Mouse (Mus musculus) limb, embryonic 15.5 days (tissue): ENCODE measurements around the gene Cadm4. TPM values are rescaled to one million over a fixed set of nuclear protein-coding genes. Genes with fewer than 3 reads are reported as not detected.

Experiments
- ATAC-seq: fragments of 200-750 bp; cut with Nextera tagmentation; 2 replicates; pipeline ENCODE4 v1.8.0; 2017; ENCODE audit warnings: low read depth, moderate TSS enrichment; ENCODE audit not compliant: insufficient number of reproducible peaks, low FRiP score, low TSS enrichment
- H3K27ac ChIP-seq: fragments of 300-500 bp; sonication (generic); 2 replicates; pipeline ENCODE4 v1.5.1; 2015; ENCODE audit warnings: moderate library complexity, mild to moderate bottlenecking, inconsistent platforms
- H3K27me3 ChIP-seq: fragments of 300-500 bp; sonication (generic); 2 replicates; pipeline ENCODE4 v1.6.1; 2015; ENCODE audit warnings: inconsistent platforms
- H3K36me3 ChIP-seq: fragments of 300-500 bp; sonication (generic); 2 replicates; pipeline ENCODE4 v1.6.1; 2015; ENCODE audit warnings: inconsistent platforms
- H3K4me1 ChIP-seq: fragments of 300-500 bp; sonication (generic); 2 replicates; pipeline ENCODE4 v1.6.1; 2015; ENCODE audit warnings: inconsistent platforms
- H3K4me2 ChIP-seq: fragments of 300-500 bp; sonication (generic); 2 replicates; pipeline ENCODE4 v1.6.1; 2015; ENCODE audit warnings: mild to moderate bottlenecking, inconsistent platforms
- H3K4me3 ChIP-seq: fragments of 300-500 bp; sonication (generic); 2 replicates; pipeline ENCODE4 v1.5.1; 2015; ENCODE audit warnings: mild to moderate bottlenecking, inconsistent platforms
- H3K9ac ChIP-seq: fragments of 300-500 bp; sonication (generic); 2 replicates; pipeline ENCODE4 v1.6.1; 2015; ENCODE audit warnings: inconsistent platforms
- H3K9me3 ChIP-seq: fragments of 300-500 bp; sonication (generic); 2 replicates; pipeline ENCODE4 v1.6.1; 2016; ENCODE audit warnings: inconsistent platforms
- WGBS: fragments of 180-500 bp; shearing (Covaris S2); methylation state at CpG from one replicate; pipeline ENCODE4 v1.1.7; 2015; 5-methylcytosine and 5-hydroxymethylcytosine counted together
- polyA plus RNA-seq: library from polyadenylated mRNA; unstranded; fragments of >200 nt; fragmentation: Nextera tagmentation; extraction: Ambion mirVana; gene quantifications from 2 replicates; pipeline ENCODE4 v1.2.1, GENCODE M21; 2015

Gene Cadm4
- polyA plus RNA-seq, 1 experiment from 2014 or later = 6.3 TPM

- Histone ChIP-seq H3K9ac (no peak overlapping the region), H3K4me1 (no peaks in the 10 kb centered on the region), H3K27ac (no peak overlapping the region), H3K27me3 (no peaks in the 10 kb centered on the region), H3K9me3 (no peaks in the 10 kb centered on the region; the same call in 1 of the 2 replicates), H3K4me2 (no peak overlapping the region), H3K4me3 (no peak overlapping the region), H3K36me3 (no peaks in the 10 kb centered on the region)
- 94% methylated on average over 7 of the region's 7 CpGs for WGBS
- ATAC-seq = no peak
Measured at GRCm38 (mm10) chr7:24470356-24470755, 11.5 kb upstream of the Cadm4 start.

DNA sequence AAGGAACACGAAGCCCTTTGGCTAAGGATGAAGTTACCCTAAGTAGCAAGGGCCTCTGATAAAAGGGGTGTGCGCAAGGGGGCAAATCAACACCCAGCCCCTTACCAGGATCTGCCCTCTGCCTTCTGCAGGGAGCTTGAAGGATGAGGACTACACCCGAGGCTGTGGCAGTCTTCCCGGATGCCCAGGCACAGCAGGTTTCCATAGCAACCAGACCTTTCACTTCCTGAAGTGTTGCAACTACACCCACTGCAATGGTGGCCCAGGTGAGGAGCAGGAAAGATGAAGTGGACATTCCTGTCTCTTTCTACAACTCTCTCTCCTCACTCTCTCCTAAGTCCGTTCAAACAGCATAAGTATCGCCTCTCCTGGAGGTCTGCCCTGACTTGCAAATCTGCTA, 9.4 kb upstream of the Cadm4 start:
- no peak overlapping the region for H3K27ac ChIP-seq
- H3K27me3 ChIP-seq = no peaks in the 10 kb centered on the region
- H3K4me3 ChIP-seq = no peak overlapping the region
- H3K9ac ChIP-seq = no peak overlapping the region
- no peaks in the 10 kb centered on the region; the same call in 1 of the 2 replicates for H3K9me3 ChIP-seq
- no peaks in the 10 kb centered on the region for H3K4me1 ChIP-seq
- H3K4me2 ChIP-seq = no peak overlapping the region
- no peak for ATAC-seq
- 78% methylated on average over 6 of the region's 6 CpGs for WGBS
- H3K36me3 ChIP-seq = no peaks in the 10 kb centered on the region

GRCm38 (mm10) chr7:24472937-24473336, 8.9 kb upstream of the Cadm4 start:
- Histone ChIP-seq H3K9ac (no peak overlapping the region), H3K4me3 (no peak overlapping the region), H3K4me2 (no peak overlapping the region), H3K27me3 (no peaks in the 10 kb centered on the region), H3K9me3 (no peaks in the 10 kb centered on the region; the same call in 1 of the 2 replicates), H3K36me3 (no peaks in the 10 kb centered on the region), H3K27ac (no peak overlapping the region), H3K4me1 (no peaks in the 10 kb centered on the region)
- 73% methylated on average over 7 of the region's 7 CpGs for WGBS
- ATAC-seq = no peak

DNA sequence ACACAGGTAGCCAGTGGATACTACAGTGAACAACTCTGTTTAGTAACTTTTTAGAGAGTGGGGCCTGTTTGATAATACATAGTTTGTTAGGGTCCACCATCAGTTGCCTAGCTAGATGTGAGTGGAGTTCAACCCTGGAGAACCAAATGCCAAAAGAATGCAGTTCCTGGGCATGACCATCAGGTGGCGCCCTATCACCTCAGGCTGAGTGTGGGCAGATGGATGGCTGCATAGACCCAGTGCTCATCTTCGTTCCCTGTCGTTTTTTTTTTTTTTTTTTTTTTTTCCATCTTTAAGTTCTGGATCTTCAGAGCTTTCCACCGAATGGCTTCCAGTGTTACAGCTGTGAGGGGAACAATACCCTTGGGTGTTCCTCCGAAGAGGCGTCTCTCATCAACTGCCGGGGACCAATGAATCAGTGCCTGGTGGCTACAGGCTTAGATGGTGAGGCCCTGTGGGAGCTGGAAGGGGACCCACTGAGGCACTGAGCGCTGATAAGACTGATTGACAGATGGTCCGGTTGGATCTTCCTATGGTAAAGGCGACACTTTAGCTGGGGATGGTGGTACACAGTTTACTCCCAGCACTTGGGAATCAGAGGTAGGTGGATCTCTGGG, 7.8 kb upstream of the Cadm4 start:
- Histone ChIP-seq H3K9ac (no peak overlapping the region), H3K4me3 (no peak overlapping the region), H3K9me3 (no peaks in the 10 kb centered on the region; the same call in 1 of the 2 replicates), H3K4me1 (no peaks in the 10 kb centered on the region), H3K27me3 (no peaks in the 10 kb centered on the region), H3K4me2 (no peak overlapping the region), H3K36me3 (no peaks in the 10 kb centered on the region), H3K27ac (no peak overlapping the region)
- 0 out of 2 replicates have a peak, but pooled peaks have one; percentile 11 for ATAC-seq
- 55% methylated on average over 10 of the region's 10 CpGs for WGBS

GRCm38 (mm10) chr7:24474811-24475506, 6.9 kb upstream of the Cadm4 start:
- no peaks in the 10 kb centered on the region for H3K27me3 ChIP-seq
- WGBS = 36% methylated on average over 21 of the region's 21 CpGs
- H3K36me3 ChIP-seq = no peaks in the 10 kb centered on the region
- ATAC-seq = no peak
- H3K9ac ChIP-seq = no peak overlapping the region
- H3K4me1 ChIP-seq = no peaks in the 10 kb centered on the region
- no peak overlapping the region for H3K27ac ChIP-seq
- no peak overlapping the region for H3K4me2 ChIP-seq
- H3K4me3 ChIP-seq = no peak overlapping the region
- no peaks in the 10 kb centered on the region; the same call in 1 of the 2 replicates for H3K9me3 ChIP-seq

- Histone ChIP-seq H3K4me1 (peaks cover 6% of the 10 kb centered on the region), H3K4me2 (no peak overlapping the region), H3K4me3 (no peak overlapping the region), H3K27me3 (peaks cover 12% of the 10 kb centered on the region; the same call in 1 of the 2 replicates), H3K36me3 (no peaks in the 10 kb centered on the region), H3K9ac (no peak overlapping the region), H3K9me3 (no peaks in the 10 kb centered on the region), H3K27ac (no peak overlapping the region)
- ATAC-seq = no peak
- 77% methylated on average over 8 of the region's 8 CpGs for WGBS
Measured at GRCm38 (mm10) chr7:24476338-24476737, 5.5 kb upstream of the Cadm4 start.

DNA sequence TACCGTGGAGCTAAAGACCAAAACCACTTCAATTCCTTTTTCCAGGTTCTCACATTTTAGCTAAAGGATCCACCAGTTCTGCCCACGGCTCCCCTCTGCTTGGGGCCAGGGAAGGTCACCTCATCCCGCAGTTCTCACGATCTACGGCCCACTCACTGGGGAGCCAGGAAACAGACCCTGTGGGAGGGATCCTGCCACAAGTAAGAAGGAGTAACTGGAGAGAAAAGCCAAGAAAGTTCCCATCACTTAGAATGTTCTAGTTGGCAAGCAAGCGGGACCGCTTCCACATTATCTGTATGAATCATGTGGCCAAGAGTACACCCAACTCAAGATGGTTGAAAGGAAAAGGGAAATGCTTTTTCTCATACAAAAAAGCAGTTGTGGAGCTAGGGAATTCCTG, 5.0 kb upstream of the Cadm4 start:
- Histone ChIP-seq H3K9ac (no peak overlapping the region), H3K9me3 (no peaks in the 10 kb centered on the region), H3K4me1 (peaks cover 9% of the 10 kb centered on the region), H3K36me3 (no peaks in the 10 kb centered on the region), H3K4me2 (no peak overlapping the region), H3K27me3 (peaks cover 15% of the 10 kb centered on the region; the same call in 1 of the 2 replicates), H3K27ac (no peak overlapping the region), H3K4me3 (no peak overlapping the region)
- no peak for ATAC-seq
- WGBS = 85% methylated on average over 7 of the region's 7 CpGs

DNA sequence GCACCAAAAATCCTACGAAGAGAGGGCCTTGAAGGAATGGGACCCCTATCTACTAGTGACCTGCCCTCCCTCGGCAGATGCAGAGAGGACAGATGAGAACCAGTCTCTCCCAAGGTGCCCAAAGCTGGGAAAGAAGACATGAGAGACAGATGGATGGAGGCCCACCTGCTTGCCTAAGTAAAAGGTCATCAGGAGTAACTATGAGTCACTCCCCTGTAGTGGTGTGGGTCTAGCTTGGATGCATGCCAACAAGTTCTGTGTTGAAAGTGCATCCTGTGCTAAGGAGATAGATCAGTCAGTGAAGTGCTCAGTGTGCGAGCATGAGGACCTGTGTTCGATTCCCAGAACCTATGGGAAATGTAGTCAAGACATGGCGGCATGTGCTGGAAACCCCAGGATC, 2.9 kb upstream of the Cadm4 start:
- WGBS = 83% methylated on average over 5 of the region's 5 CpGs

GRCm38 (mm10) chr7:24479685-24480084, 2.1 kb upstream of the Cadm4 start:
- H3K4me3 ChIP-seq = no peak overlapping the region
- no peak overlapping the region for H3K9ac ChIP-seq
- WGBS = 94% methylated on average over 2 of the region's 2 CpGs
- no peak for ATAC-seq
- no peak overlapping the region for H3K4me2 ChIP-seq
- no peak overlapping the region for H3K27ac ChIP-seq
- H3K9me3 ChIP-seq = no peaks in the 10 kb centered on the region
- no peaks in the 10 kb centered on the region for H3K36me3 ChIP-seq
- peaks cover 15% of the 10 kb centered on the region for H3K4me1 ChIP-seq
- H3K27me3 ChIP-seq = peaks cover 33% of the 10 kb centered on the region; the same call in 1 of the 2 replicates

More for the DNA sequence above, 2.9 kb upstream of the Cadm4 start:
- no peak overlapping the region for H3K4me2 ChIP-seq
- H3K9me3 ChIP-seq = no peaks in the 10 kb centered on the region
- no peak overlapping the region for H3K4me3 ChIP-seq
- peaks cover 15% of the 10 kb centered on the region for H3K4me1 ChIP-seq
- H3K36me3 ChIP-seq = no peaks in the 10 kb centered on the region
- peaks cover 30% of the 10 kb centered on the region; the same call in 1 of the 2 replicates for H3K27me3 ChIP-seq
- no peak for ATAC-seq
- no peak overlapping the region for H3K9ac ChIP-seq
- no peak overlapping the region for H3K27ac ChIP-seq

- no peak overlapping the region for H3K27ac ChIP-seq
- H3K9me3 ChIP-seq = no peaks in the 10 kb centered on the region
- no peak for ATAC-seq
- WGBS = 60% methylated on average over 18 of the region's 18 CpGs
- H3K4me2 ChIP-seq = no peak overlapping the region
- no peaks in the 10 kb centered on the region for H3K36me3 ChIP-seq
- H3K9ac ChIP-seq = no peak overlapping the region
- H3K4me1 ChIP-seq = peaks cover 15% of the 10 kb centered on the region
- H3K4me3 ChIP-seq = no peak overlapping the region
- peaks cover 33% of the 10 kb centered on the region; the same call in 1 of the 2 replicates for H3K27me3 ChIP-seq
Measured at GRCm38 (mm10) chr7:24480121-24480941, 1.5 kb upstream of the Cadm4 start.

GRCm38 (mm10) chr7:24480986-24481473, 793 bp upstream of the Cadm4 start:
- peaks cover 15% of the 10 kb centered on the region for H3K4me1 ChIP-seq
- no peak for ATAC-seq
- 12% methylated on average over 14 of the region's 14 CpGs for WGBS

More at GRCm38 (mm10) chr7:24480986-24481473, 793 bp upstream of the Cadm4 start:
- Histone ChIP-seq H3K9me3 (no peaks in the 10 kb centered on the region), H3K4me3 (peak overlapping the region; percentile 65), H3K9ac (peak overlapping the region; percentile 44), H3K27ac (no peak overlapping the region), H3K4me2 (peak overlapping the region; percentile 98), H3K27me3 (peaks cover 33% of the 10 kb centered on the region; the same call in 1 of the 2 replicates), H3K36me3 (no peaks in the 10 kb centered on the region)
